Mouse (Mus musculus): ENCODE measurements at regions not wholly inside any gene's neighbourhood (a gene's known extent, or its start where the extent isn't known, plus 50 kb on each side); places are given as distances from the start of the nearest gene placed in this dataset.
A peak's percentile ranks its signal among the peaks of the same experiment; 100 is the strongest.

DNA sequence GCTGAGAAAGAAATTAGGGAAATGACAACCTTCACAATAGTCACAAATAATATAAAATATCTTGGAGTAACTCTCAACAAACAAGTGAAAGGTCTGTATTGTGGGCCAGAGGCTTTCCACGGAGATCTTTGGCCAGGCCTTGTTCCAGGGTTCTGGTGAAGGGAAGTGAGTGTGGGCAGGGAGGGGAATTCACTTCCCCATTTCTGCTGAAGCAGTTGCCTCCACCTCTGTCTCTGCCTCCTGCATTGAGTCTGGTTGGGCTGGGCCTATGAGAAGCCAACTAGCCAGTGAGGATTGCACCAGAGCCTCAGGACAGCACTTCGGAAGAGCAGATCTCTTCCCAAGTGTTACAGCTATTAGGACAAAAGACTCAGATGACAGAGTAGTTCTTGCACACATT lies 294.9 kb upstream of the Ascc3 start:
- ATAC-seq (replicated peaks; ENCODE audit: poor library complexity, severe bottlenecking), result peak; percentile 94

DNA sequence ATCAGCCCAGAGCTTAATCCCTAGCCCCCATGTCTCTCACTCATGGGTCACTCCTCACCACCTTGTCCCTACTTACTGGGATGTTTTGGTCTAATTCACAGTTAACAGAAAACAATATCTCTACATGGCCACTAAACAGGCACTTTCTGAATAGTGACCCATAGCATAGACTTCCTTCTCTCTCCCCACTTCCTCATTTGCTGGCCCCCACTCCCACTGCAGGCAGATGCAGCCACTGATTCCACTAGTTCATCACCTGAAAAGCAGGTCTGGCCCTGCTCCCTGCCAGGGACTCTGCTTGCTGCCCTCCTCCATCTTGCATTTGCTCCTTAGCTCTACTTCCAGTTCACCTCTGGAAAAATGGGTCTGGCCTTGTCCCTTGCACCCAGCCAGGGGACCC lies 280.5 kb upstream of the Ascc3 start:
- peak; percentile 58 for ATAC-seq (replicated peaks; ENCODE audit: poor library complexity, severe bottlenecking)

DNA sequence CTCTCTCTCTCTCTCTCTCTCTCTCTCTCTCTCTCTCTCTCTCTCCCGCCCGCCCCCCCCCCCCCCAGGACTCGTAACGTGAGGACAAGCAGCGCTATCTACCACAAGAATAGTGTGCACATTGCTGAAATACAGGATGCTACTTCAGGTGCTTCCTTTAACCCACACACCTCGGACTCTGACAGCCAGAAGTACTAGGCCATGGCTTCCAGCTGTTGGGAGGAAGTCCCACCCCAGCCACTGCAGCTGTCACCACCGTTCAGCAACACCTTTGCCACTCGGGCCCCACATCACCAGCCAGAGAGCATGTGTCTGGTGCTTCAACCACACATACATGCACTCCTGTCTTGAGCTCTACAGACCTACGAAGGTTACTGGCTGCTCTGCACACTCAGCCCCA lies 279.9 kb upstream of the Ascc3 start:
- ATAC-seq (replicated peaks; ENCODE audit: poor library complexity, severe bottlenecking), result peak; percentile 20; the same call in 1 of the 2 replicates
